Mouse (Mus musculus) neural tube, embryonic 12.5 days (tissue): Measurements from ENCODE around the gene Efna1. TPM values are rescaled to one million over a fixed set of nuclear protein-coding genes. Genes with fewer than 3 reads are reported as not detected.

Experiments
- ATAC-seq: fragments of 200-750 bp; cut with Nextera tagmentation; 2 replicates; pipeline ENCODE4 v1.8.0; 2017; ENCODE audit warnings: low read depth, mild to moderate bottlenecking, moderate TSS enrichment, moderate library complexity; ENCODE audit not compliant: low FRiP score
- H3K27ac ChIP-seq: fragments of 300-500 bp; sonication (generic); 2 replicates; pipeline ENCODE4 v1.5.1; 2016
- H3K27me3 ChIP-seq: fragments of 300-500 bp; sonication (generic); replicated peaks from 2 replicates; pipeline ENCODE4 v1.6.1; 2016; ENCODE audit warnings: mild to moderate bottlenecking
- H3K36me3 ChIP-seq: fragments of 300-500 bp; sonication (generic); 2 replicates; pipeline ENCODE4 v1.6.1; 2016; ENCODE audit warnings: mild to moderate bottlenecking
- H3K4me1 ChIP-seq: fragments of 300-500 bp; sonication (generic); 2 replicates; pipeline ENCODE4 v1.6.1; 2016
- H3K4me2 ChIP-seq: fragments of 300-500 bp; sonication (generic); replicated peaks from 2 replicates; pipeline ENCODE4 v1.6.1; 2016; ENCODE audit warnings: mild to moderate bottlenecking
- H3K4me3 ChIP-seq: fragments of 300-500 bp; sonication (generic); 2 replicates; pipeline ENCODE4 v1.5.1; 2016
- H3K9ac ChIP-seq: fragments of 300-500 bp; sonication (generic); 2 replicates; pipeline ENCODE4 v1.6.1; 2016; ENCODE audit warnings: mild to moderate bottlenecking
- H3K9me3 ChIP-seq: fragments of 300-500 bp; sonication (generic); 2 replicates; pipeline ENCODE4 v1.6.1; 2016; ENCODE audit warnings: mild to moderate bottlenecking
- WGBS: fragments of 180-500 bp; shearing (Covaris S2); methylation state at CpG from one replicate; pipeline ENCODE4 v1.1.7; 2016; 5-methylcytosine and 5-hydroxymethylcytosine counted together
- polyA plus RNA-seq: library from polyadenylated mRNA; unstranded; fragments of >200 nt; fragmentation: Nextera tagmentation; extraction: Ambion mirVana; gene quantifications from 2 replicates; pipeline ENCODE4 v1.2.1, GENCODE M21; 2016

The Efna1 gene
- polyA plus RNA-seq, result 14.4 and 15.9 TPM in 2 replicates

GRCm38 (mm10) chr3:89280606-89281511 lies at the start of gene Efna1:
TSS of gene Efna1 (minus strand) at chr3:89281142.
- Histone ChIP-seq H3K4me3 (peak within 1 kb of the TSS; percentile 43), H3K9ac (peak within 1 kb of the TSS; percentile 54), H3K27ac (no peak within 1 kb of the TSS), H3K27me3 (peaks cover 44% of the 10 kb centered on the region), H3K4me1 (peaks cover 48% of the 10 kb centered on the region), H3K4me2 (peak within 1 kb of the TSS; percentile 90), H3K36me3 (no peaks in the 10 kb centered on the region), H3K9me3 (no peaks in the 10 kb centered on the region)
- ATAC-seq, result peak; percentile 41
- WGBS, result under 1% methylated on average over 52 of the region's 52 CpGs

GRCm38 (mm10) chr3:89330346-89330745 lies 49.4 kb upstream of the Efna1 start:
- no peak for ATAC-seq
- no peak overlapping the region for H3K27ac ChIP-seq
- H3K9ac ChIP-seq, result no peak overlapping the region
- 47% methylated on average over 3 of the region's 3 CpGs for WGBS
- no peaks in the 10 kb centered on the region for H3K9me3 ChIP-seq
- H3K4me1 ChIP-seq, result peaks cover 53% of the 10 kb centered on the region
- peaks cover 16% of the 10 kb centered on the region for H3K36me3 ChIP-seq
- H3K27me3 ChIP-seq, result no peaks in the 10 kb centered on the region; the same call in 1 of the 2 replicates
- H3K4me3 ChIP-seq, result no peak overlapping the region
- H3K4me2 ChIP-seq, result no peak overlapping the region

- ATAC-seq, result no peak
- Histone ChIP-seq H3K9ac (0 out of 2 replicates have a peak overlapping the region, but pooled peaks have one; percentile 29), H3K4me2 (no peak overlapping the region), H3K27ac (no peak overlapping the region), H3K27me3 (no peaks in the 10 kb centered on the region; the same call in 1 of the 2 replicates), H3K36me3 (peaks cover under 1% of the 10 kb centered on the region), H3K9me3 (no peaks in the 10 kb centered on the region), H3K4me3 (no peak overlapping the region), H3K4me1 (peaks cover 53% of the 10 kb centered on the region)
- WGBS, result 9% methylated on average over 4 of the region's 4 CpGs
Measured at GRCm38 (mm10) chr3:89328623-89329022, 47.7 kb upstream of the Efna1 start.

- H3K9me3 ChIP-seq, result no peaks in the 10 kb centered on the region
- H3K4me2 ChIP-seq, result peak overlapping the region; percentile 42
- WGBS, result 26% methylated on average over 9 of the region's 9 CpGs
- H3K4me1 ChIP-seq, result peaks cover 48% of the 10 kb centered on the region
- H3K9ac ChIP-seq, result peak overlapping the region; percentile 21; the same call in 1 of the 2 replicates
- no peak overlapping the region for H3K4me3 ChIP-seq
- no peaks in the 10 kb centered on the region; the same call in 1 of the 2 replicates for H3K27me3 ChIP-seq
- H3K36me3 ChIP-seq, result no peaks in the 10 kb centered on the region
- H3K27ac ChIP-seq, result peak overlapping the region; percentile 53; the same call in 1 of the 2 replicates
- ATAC-seq, result 0 out of 2 replicates have a peak, but pooled peaks have one; percentile 1
Measured at GRCm38 (mm10) chr3:89327371-89327870, 46.5 kb upstream of the Efna1 start.

GRCm38 (mm10) chr3:89325882-89326281 lies 44.9 kb upstream of the Efna1 start:
- 97% methylated on average over 8 of the region's 8 CpGs for WGBS
- no peak overlapping the region for H3K4me3 ChIP-seq
- no peaks in the 10 kb centered on the region for H3K36me3 ChIP-seq
- H3K27ac ChIP-seq, result no peak overlapping the region
- peaks cover 45% of the 10 kb centered on the region for H3K4me1 ChIP-seq
- H3K27me3 ChIP-seq, result no peaks in the 10 kb centered on the region; the same call in 1 of the 2 replicates
- H3K9ac ChIP-seq, result no peak overlapping the region
- no peak overlapping the region for H3K4me2 ChIP-seq
- no peaks in the 10 kb centered on the region for H3K9me3 ChIP-seq
- ATAC-seq, result no peak

GRCm38 (mm10) chr3:89322514-89323165 lies 41.7 kb upstream of the Efna1 start, which contains the start of gene Efna3:
TSS of gene Efna3 (minus strand) at chr3:89322965.
- Histone ChIP-seq H3K4me3 (peak within 1 kb of the TSS; percentile 75), H3K27ac (peak within 1 kb of the TSS; percentile 94), H3K4me2 (peak within 1 kb of the TSS; percentile 85), H3K9me3 (no peaks in the 10 kb centered on the region), H3K4me1 (peaks cover 58% of the 10 kb centered on the region), H3K27me3 (peaks cover 26% of the 10 kb centered on the region), H3K36me3 (no peaks in the 10 kb centered on the region), H3K9ac (peak within 1 kb of the TSS; percentile 91)
- under 1% methylated on average over 52 of the region's 53 CpGs for WGBS
- peak; percentile 24 for ATAC-seq

GRCm38 (mm10) chr3:89322131-89322500 lies 41.2 kb upstream of the Efna1 start:
- peak; percentile 7 for ATAC-seq
- H3K4me2 ChIP-seq, result peak overlapping the region; percentile 85
- H3K4me3 ChIP-seq, result peak overlapping the region; percentile 75
- no peaks in the 10 kb centered on the region for H3K36me3 ChIP-seq
- H3K9me3 ChIP-seq, result no peaks in the 10 kb centered on the region
- peak overlapping the region; percentile 94 for H3K27ac ChIP-seq
- under 1% methylated on average over 14 of the region's 14 CpGs for WGBS
- H3K9ac ChIP-seq, result peak overlapping the region; percentile 91
- peaks cover 58% of the 10 kb centered on the region for H3K4me1 ChIP-seq
- peaks cover 27% of the 10 kb centered on the region for H3K27me3 ChIP-seq

- Histone ChIP-seq H3K27me3 (peaks cover 28% of the 10 kb centered on the region), H3K4me3 (peak overlapping the region; percentile 75), H3K4me1 (peaks cover 60% of the 10 kb centered on the region), H3K36me3 (no peaks in the 10 kb centered on the region), H3K4me2 (peak overlapping the region; percentile 85), H3K27ac (peak overlapping the region; percentile 94), H3K9me3 (no peaks in the 10 kb centered on the region), H3K9ac (peak overlapping the region; percentile 91)
- ATAC-seq, result peak; percentile 45
- WGBS, result under 1% methylated on average over 66 of the region's 66 CpGs
Measured at GRCm38 (mm10) chr3:89321183-89322130, 40.5 kb upstream of the Efna1 start.

- H3K36me3 ChIP-seq, result peaks cover 2% of the 10 kb centered on the region; the same call in 1 of the 2 replicates
- under 1% methylated on average over 41 of the region's 41 CpGs for WGBS
Measured at GRCm38 (mm10) chr3:89320581-89321182, 39.7 kb upstream of the Efna1 start.

GRCm38 (mm10) chr3:89319591-89320350 lies 38.8 kb upstream of the Efna1 start:
- Histone ChIP-seq H3K27me3 (peaks cover 36% of the 10 kb centered on the region), H3K9ac (peak overlapping the region; percentile 91), H3K4me1 (peaks cover 77% of the 10 kb centered on the region), H3K36me3 (peaks cover 10% of the 10 kb centered on the region), H3K9me3 (no peaks in the 10 kb centered on the region), H3K4me2 (peak overlapping the region; percentile 85), H3K27ac (peak overlapping the region; percentile 46), H3K4me3 (peak overlapping the region; percentile 75)
- no peak for ATAC-seq
- 3% methylated on average over 58 of the region's 58 CpGs for WGBS

More at GRCm38 (mm10) chr3:89320581-89321182, 39.7 kb upstream of the Efna1 start:
- peaks cover 36% of the 10 kb centered on the region for H3K27me3 ChIP-seq
- peak; percentile 44 for ATAC-seq
- H3K4me2 ChIP-seq, result peak overlapping the region; percentile 85
- H3K4me3 ChIP-seq, result peak overlapping the region; percentile 75
- peak overlapping the region; percentile 94 for H3K27ac ChIP-seq
- no peaks in the 10 kb centered on the region for H3K9me3 ChIP-seq
- H3K4me1 ChIP-seq, result peaks cover 68% of the 10 kb centered on the region
- peak overlapping the region; percentile 91 for H3K9ac ChIP-seq
